Mouse (Mus musculus): ENCODE data around the gene Pgghg. TPM values are rescaled to one million over a fixed set of nuclear protein-coding genes. Genes with fewer than 3 reads are reported as not detected.
A peak's percentile ranks its signal among the peaks of the same experiment; 100 is the strongest.

Gene Pgghg
- polyA plus RNA-seq, 1 experiment from 2014 or later, result 7.9 TPM

DNA sequence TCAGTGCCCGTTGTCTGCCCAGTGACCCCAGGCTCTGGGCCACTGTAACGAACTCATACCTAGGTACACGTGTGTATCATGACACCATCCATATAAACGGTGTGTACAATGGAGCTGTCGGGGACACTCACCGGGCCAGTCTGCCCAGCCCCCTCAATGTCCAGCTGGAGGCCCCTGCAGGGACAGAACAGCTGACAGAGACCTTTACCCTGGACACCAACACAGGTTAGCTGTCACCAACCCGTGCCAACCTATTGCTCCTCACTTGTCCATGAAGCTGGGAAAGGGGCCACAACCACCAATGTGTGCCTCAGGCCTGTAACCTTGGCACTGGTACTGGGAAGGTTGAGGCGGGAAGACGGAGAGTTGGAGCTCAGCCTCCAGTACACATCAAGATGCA, 1.1 kb downstream of the Pgghg start:
- 50% methylated on average over 9 of the region's 9 CpGs for WGBS (ENCODE audit: insufficient replicate concordance)
- peak; percentile 9 for ATAC-seq (ENCODE audit: low read depth)
- H3K27me3 ChIP-seq (ENCODE audit: control insufficient read depth, insufficient read depth, low read depth, low read length), result no peaks in the 10 kb centered on the region
- H3K9me3 ChIP-seq (replicated peaks; ENCODE audit: control insufficient read depth, low read length), result no peaks in the 10 kb centered on the region
- peak overlapping the region; percentile 62 for H3K4me3 ChIP-seq (ENCODE audit: low read depth, low read length)
- H3K4me1 ChIP-seq (ENCODE audit: control insufficient read depth, low read depth, low read length), result peaks cover 10% of the 10 kb centered on the region
- H3K36me3 ChIP-seq (ENCODE audit: control insufficient read depth, insufficient read depth), result no peaks in the 10 kb centered on the region
- H3K27ac ChIP-seq (ENCODE audit: low read length), result peak overlapping the region; percentile 64
- peak overlapping the region; percentile 52 for H3K4me2 ChIP-seq (ENCODE audit: low read depth, low read length)
- H3K9ac ChIP-seq (ENCODE audit: low read depth, low read length), result peak overlapping the region; percentile 64

DNA sequence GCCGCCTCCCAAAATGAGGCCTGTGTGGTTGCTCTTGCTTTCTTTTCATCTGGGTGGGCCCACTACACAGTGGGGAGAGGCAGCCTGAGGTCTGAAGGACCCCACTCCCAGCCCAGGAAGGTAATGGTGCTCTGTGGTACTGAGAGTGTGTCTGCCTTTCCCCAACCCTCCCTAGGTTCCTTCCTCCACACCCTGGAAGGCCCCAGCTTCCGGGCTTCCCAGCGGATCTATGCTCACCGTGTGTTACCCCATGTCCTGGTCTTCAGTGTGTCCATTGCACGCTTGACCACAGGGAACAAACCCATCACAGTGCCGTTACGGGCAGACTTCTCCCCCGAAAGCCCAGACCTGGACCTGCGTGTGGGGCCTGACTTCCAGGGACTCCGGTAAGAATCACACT, 1.6 kb downstream of the Pgghg start:
- WGBS (ENCODE audit: insufficient replicate concordance), result 81% methylated on average over 10 of the region's 10 CpGs
- Histone ChIP-seq H3K9me3 (replicated peaks; ENCODE audit: control insufficient read depth, low read length) (no peaks in the 10 kb centered on the region), H3K27ac (ENCODE audit: low read length) (peak overlapping the region; percentile 1; the same call in 1 of the 2 replicates), H3K9ac (ENCODE audit: low read depth, low read length) (no peak overlapping the region), H3K36me3 (ENCODE audit: control insufficient read depth, insufficient read depth) (no peaks in the 10 kb centered on the region), H3K27me3 (ENCODE audit: control insufficient read depth, insufficient read depth, low read depth, low read length) (no peaks in the 10 kb centered on the region), H3K4me1 (ENCODE audit: control insufficient read depth, low read depth, low read length) (peaks cover 10% of the 10 kb centered on the region), H3K4me2 (ENCODE audit: low read depth, low read length) (no peak overlapping the region), H3K4me3 (ENCODE audit: low read depth, low read length) (no peak overlapping the region)
- ATAC-seq (ENCODE audit: low read depth), result no peak

DNA sequence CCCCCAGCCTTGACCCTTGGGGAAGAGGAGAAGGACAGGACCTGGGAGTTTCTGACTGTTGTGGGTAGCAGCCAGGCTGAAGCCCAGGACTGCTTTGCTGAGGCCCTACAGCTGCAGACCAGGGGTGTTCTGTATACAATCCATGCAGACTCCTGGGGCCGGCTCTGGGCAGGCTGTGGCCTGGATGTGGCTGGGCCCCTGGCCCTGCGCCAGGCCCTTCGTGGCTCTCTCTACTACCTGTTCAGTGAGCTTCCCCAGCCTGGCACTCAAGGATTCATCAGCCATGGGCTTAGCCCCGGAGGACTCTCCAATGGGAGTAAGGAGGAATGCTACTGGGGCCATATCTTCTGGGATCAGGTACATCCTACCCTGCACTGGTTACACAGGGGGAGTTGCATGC, 2.2 kb downstream of the Pgghg start:
- no peak for ATAC-seq (ENCODE audit: low read depth)
- Histone ChIP-seq H3K4me3 (ENCODE audit: low read depth, low read length) (no peak overlapping the region), H3K27me3 (ENCODE audit: control insufficient read depth, insufficient read depth, low read depth, low read length) (no peaks in the 10 kb centered on the region), H3K4me1 (ENCODE audit: control insufficient read depth, low read depth, low read length) (peaks cover 10% of the 10 kb centered on the region), H3K9me3 (replicated peaks; ENCODE audit: control insufficient read depth, low read length) (no peaks in the 10 kb centered on the region), H3K4me2 (ENCODE audit: low read depth, low read length) (no peak overlapping the region), H3K9ac (ENCODE audit: low read depth, low read length) (no peak overlapping the region), H3K27ac (ENCODE audit: low read length) (no peak overlapping the region), H3K36me3 (ENCODE audit: control insufficient read depth, insufficient read depth) (no peaks in the 10 kb centered on the region)
- 76% methylated on average over 4 of the region's 4 CpGs for WGBS (ENCODE audit: insufficient replicate concordance)

DNA sequence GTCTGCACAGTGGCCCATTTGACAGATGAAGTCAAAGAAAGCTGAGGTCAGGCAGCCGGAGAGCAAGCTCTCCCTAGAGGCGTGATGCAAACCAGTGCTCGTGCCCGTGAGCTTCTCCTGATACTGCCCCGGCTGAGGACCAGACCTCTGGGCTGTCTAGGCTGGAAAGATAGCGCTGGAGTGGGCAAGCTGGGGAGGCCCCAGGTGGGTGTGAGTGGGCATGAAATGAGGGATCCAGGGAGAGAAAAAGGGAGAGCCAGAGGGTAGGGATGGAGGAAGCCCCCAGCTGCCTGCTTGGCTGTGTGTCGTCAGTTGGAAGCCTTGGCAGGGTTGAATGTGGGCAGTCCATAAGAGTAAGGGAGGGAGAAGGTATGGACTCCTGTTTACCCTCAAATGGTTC, 3.0 kb downstream of the Pgghg start:
- H3K4me3 ChIP-seq (ENCODE audit: low read depth, low read length), result no peak overlapping the region
- no peaks in the 10 kb centered on the region for H3K9me3 ChIP-seq (replicated peaks; ENCODE audit: control insufficient read depth, low read length)
- no peaks in the 10 kb centered on the region for H3K36me3 ChIP-seq (ENCODE audit: control insufficient read depth, insufficient read depth)
- no peak for ATAC-seq (ENCODE audit: low read depth)
- H3K27me3 ChIP-seq (ENCODE audit: control insufficient read depth, insufficient read depth, low read depth, low read length), result no peaks in the 10 kb centered on the region
- no peak overlapping the region for H3K27ac ChIP-seq (ENCODE audit: low read length)
- no peak overlapping the region for H3K9ac ChIP-seq (ENCODE audit: low read depth, low read length)
- WGBS (ENCODE audit: insufficient replicate concordance), result 68% methylated on average over 7 of the region's 7 CpGs
- peaks cover 10% of the 10 kb centered on the region for H3K4me1 ChIP-seq (ENCODE audit: control insufficient read depth, low read depth, low read length)
- H3K4me2 ChIP-seq (ENCODE audit: low read depth, low read length), result no peak overlapping the region

DNA sequence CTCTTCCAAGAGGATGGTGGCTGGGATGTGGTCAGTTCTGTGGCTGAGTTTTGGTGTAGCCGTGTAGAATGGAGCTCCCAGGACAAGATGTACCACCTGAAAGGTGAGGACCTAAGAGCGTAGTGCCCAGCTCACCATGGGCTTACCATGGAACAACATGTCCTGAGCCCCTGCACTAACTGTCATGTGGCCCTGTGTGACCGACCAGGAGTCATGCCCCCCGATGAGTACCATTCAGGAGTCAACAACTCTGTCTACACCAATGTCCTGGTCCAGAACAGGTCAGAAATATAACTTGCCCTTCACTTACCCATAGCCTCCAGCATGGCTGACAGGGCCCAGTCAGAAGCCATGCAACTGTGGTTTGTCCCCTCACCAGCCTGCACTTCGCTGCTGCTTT, 4.1 kb downstream of the Pgghg start:
- H3K36me3 ChIP-seq (ENCODE audit: control insufficient read depth, insufficient read depth), result no peaks in the 10 kb centered on the region
- H3K27me3 ChIP-seq (ENCODE audit: control insufficient read depth, insufficient read depth, low read depth, low read length), result no peaks in the 10 kb centered on the region
- H3K4me2 ChIP-seq (ENCODE audit: low read depth, low read length), result no peak overlapping the region
- no peak for ATAC-seq (ENCODE audit: low read depth)
- 75% methylated on average over 5 of the region's 5 CpGs for WGBS (ENCODE audit: insufficient replicate concordance)
- no peak overlapping the region for H3K9ac ChIP-seq (ENCODE audit: low read depth, low read length)
- H3K27ac ChIP-seq (ENCODE audit: low read length), result no peak overlapping the region
- H3K4me1 ChIP-seq (ENCODE audit: control insufficient read depth, low read depth, low read length), result peaks cover 10% of the 10 kb centered on the region
- no peak overlapping the region for H3K4me3 ChIP-seq (ENCODE audit: low read depth, low read length)
- no peaks in the 10 kb centered on the region for H3K9me3 ChIP-seq (replicated peaks; ENCODE audit: control insufficient read depth, low read length)

DNA sequence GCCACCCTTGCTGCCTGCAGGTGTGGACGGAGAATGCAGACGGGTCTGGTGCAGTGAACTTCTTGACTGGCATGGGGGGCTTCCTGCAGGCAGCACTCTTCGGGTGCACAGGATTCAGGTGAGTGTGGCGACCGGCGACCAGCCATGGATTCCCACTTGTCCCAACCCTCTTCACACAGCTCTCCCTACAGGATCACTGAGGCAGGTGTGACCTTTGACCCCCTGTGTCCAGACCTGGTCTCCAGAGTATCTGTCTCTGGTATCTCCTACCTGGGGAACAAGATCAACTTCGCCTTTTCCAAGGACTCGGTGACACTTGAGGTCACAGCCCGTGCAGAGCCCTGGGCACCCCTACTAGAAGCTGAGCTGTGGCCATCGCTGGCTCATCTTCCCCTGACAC, 5.1 kb downstream of the Pgghg start:
- Histone ChIP-seq H3K9ac (ENCODE audit: low read depth, low read length) (no peak overlapping the region), H3K4me3 (ENCODE audit: low read depth, low read length) (no peak overlapping the region), H3K36me3 (ENCODE audit: control insufficient read depth, insufficient read depth) (no peaks in the 10 kb centered on the region), H3K4me1 (ENCODE audit: control insufficient read depth, low read depth, low read length) (peaks cover 6% of the 10 kb centered on the region), H3K9me3 (replicated peaks; ENCODE audit: control insufficient read depth, low read length) (no peaks in the 10 kb centered on the region), H3K27me3 (ENCODE audit: control insufficient read depth, insufficient read depth, low read depth, low read length) (no peaks in the 10 kb centered on the region), H3K4me2 (ENCODE audit: low read depth, low read length) (no peak overlapping the region), H3K27ac (ENCODE audit: low read length) (0 out of 2 replicates have a peak overlapping the region, but pooled peaks have one; percentile 5)
- ATAC-seq (ENCODE audit: low read depth), result no peak
- WGBS (ENCODE audit: insufficient replicate concordance), result 71% methylated on average over 10 of the region's 10 CpGs

DNA sequence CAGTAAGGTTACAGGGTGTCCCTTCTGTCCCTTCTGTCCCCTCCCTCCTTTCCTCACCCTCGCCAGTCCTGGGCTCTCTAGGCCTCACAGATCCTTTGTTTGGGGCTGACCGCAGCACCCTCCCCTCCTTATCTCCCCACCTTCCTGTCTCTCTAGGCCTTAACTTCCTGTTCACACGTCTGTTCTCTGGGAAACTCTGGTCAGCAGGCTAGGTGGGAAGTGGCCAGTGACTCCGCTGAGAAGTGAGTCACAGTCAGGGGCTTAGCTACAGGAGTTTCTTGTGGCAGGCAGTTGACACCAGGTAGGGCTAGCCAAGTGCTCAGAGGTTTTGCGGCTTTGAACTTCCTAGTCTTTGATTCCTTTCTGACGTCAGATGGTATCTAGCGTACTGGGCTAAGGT, 5.8 kb downstream of the Pgghg start:
- peak; percentile 30 for ATAC-seq (ENCODE audit: low read depth)
- 21% methylated on average over 7 of the region's 7 CpGs for WGBS (ENCODE audit: insufficient replicate concordance)
- H3K9me3 ChIP-seq (replicated peaks; ENCODE audit: control insufficient read depth, low read length), result no peaks in the 10 kb centered on the region
- peaks cover 5% of the 10 kb centered on the region for H3K4me1 ChIP-seq (ENCODE audit: control insufficient read depth, low read depth, low read length)
- H3K4me3 ChIP-seq (ENCODE audit: low read depth, low read length), result no peak overlapping the region
- no peaks in the 10 kb centered on the region for H3K36me3 ChIP-seq (ENCODE audit: control insufficient read depth, insufficient read depth)
- H3K4me2 ChIP-seq (ENCODE audit: low read depth, low read length), result no peak overlapping the region
- no peak overlapping the region for H3K27ac ChIP-seq (ENCODE audit: low read length)
- H3K27me3 ChIP-seq (ENCODE audit: control insufficient read depth, insufficient read depth, low read depth, low read length), result no peaks in the 10 kb centered on the region
- no peak overlapping the region for H3K9ac ChIP-seq (ENCODE audit: low read depth, low read length)

DNA sequence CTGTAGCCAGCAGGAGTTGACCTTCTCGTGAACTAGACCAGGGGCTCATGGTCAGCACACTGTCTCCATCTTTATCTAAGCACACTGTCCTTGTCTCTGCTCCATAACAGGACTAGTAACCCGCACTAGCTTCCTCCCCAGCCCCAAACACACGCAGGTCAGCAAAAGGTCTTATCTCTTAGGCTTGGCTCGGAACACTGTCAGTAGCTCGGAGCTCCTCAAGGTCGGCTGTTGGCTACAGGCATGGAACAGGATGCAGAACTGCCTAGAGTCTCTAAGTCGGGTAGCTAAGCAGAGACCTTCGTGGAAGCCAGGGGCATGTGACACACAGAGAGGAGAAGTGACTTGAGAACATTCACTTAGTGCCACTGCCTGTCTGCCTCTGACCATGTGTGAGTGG, 7.0 kb downstream of the Pgghg start:
- no peak overlapping the region; the same call in 1 of the 2 replicates for H3K27ac ChIP-seq (ENCODE audit: low read length)
- no peaks in the 10 kb centered on the region for H3K9me3 ChIP-seq (replicated peaks; ENCODE audit: control insufficient read depth, low read length)
- H3K9ac ChIP-seq (ENCODE audit: low read depth, low read length), result no peak overlapping the region
- no peak overlapping the region for H3K4me3 ChIP-seq (ENCODE audit: low read depth, low read length)
- no peaks in the 10 kb centered on the region; the same call in none of the 2 replicates for H3K4me1 ChIP-seq (ENCODE audit: control insufficient read depth, low read depth, low read length)
- peak; percentile 42 for ATAC-seq (ENCODE audit: low read depth)
- H3K4me2 ChIP-seq (ENCODE audit: low read depth, low read length), result no peak overlapping the region
- no peaks in the 10 kb centered on the region for H3K36me3 ChIP-seq (ENCODE audit: control insufficient read depth, insufficient read depth)
- WGBS (ENCODE audit: insufficient replicate concordance), result 26% methylated on average over 8 of the region's 8 CpGs
- no peaks in the 10 kb centered on the region for H3K27me3 ChIP-seq (ENCODE audit: control insufficient read depth, insufficient read depth, low read depth, low read length)

DNA sequence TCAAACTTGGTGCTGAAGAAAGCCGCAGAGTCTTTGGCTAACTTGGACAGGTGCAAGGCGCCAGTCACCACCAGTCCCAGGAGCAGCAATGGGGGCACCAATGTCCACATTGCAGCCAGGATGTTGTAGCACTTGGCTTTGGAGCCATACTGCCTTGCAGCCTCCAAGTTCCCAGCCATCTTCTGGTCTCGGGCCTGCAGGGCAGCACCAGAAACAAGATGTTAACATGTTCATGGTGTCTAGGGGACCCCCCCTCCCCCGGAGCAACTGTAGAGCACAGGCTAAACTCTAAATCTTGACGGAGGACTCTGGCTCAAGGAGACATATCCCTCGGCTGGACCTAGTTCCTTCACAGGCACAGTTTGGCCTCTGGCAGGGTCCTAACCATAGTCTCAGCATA, 8.1 kb downstream of the Pgghg start:
- WGBS (ENCODE audit: insufficient replicate concordance), result 60% methylated on average over 6 of the region's 6 CpGs
- Histone ChIP-seq H3K4me3 (ENCODE audit: low read depth, low read length) (no peak overlapping the region), H3K27ac (ENCODE audit: low read length) (no peak overlapping the region), H3K9me3 (replicated peaks; ENCODE audit: control insufficient read depth, low read length) (no peaks in the 10 kb centered on the region), H3K9ac (ENCODE audit: low read depth, low read length) (no peak overlapping the region), H3K27me3 (ENCODE audit: control insufficient read depth, insufficient read depth, low read depth, low read length) (no peaks in the 10 kb centered on the region), H3K4me2 (ENCODE audit: low read depth, low read length) (no peak overlapping the region), H3K4me1 (ENCODE audit: control insufficient read depth, low read depth, low read length) (peaks cover 8% of the 10 kb centered on the region), H3K36me3 (ENCODE audit: control insufficient read depth, insufficient read depth) (no peaks in the 10 kb centered on the region)
- ATAC-seq (ENCODE audit: low read depth), result no peak

All from liver, embryonic 16.5 days (tissue).